Mouse (Mus musculus): ENCODE data around the gene Gm10271.

GRCm38 (mm10) chr10:116995162-116995561 lies 22.8 kb upstream of the Gm10271 start:
- TF ChIP-seq FLI1 (IDR thresholded peaks at IDR 0.05; ENCODE audit: low read length): no peak
- TF ChIP-seq GATA1 (IDR thresholded peaks at IDR 0.05; ENCODE audit: borderline replicate concordance, low read length): no peak

All from megakaryocyte, embryonic 14.5 days (primary cell).